Mouse (Mus musculus) forebrain, embryonic 10.5 days (tissue): ENCODE results near the gene Egfl8. TPM values are rescaled to one million over a fixed set of nuclear protein-coding genes. Genes with fewer than 3 reads are reported as not detected.
A peak's percentile ranks its signal among the peaks of the same experiment; 100 is the strongest.

Source experiments
- DNase-seq: peaks from one replicate; pipeline ENCODE4 v3.0.0-alpha.2; 2017; ENCODE audit warnings: low spot score; ENCODE audit errors: extremely low spot score
- H3K27ac ChIP-seq: fragments of 300-500 bp; sonication (generic); 2 replicates; pipeline ENCODE4 v1.5.1; 2016; ENCODE audit warnings: mild to moderate bottlenecking
- H3K27me3 ChIP-seq: fragments of 300-500 bp; sonication (generic); 2 replicates; pipeline ENCODE4 v1.6.1; 2016; ENCODE audit warnings: mild to moderate bottlenecking; ENCODE audit not compliant: poor library complexity, severe bottlenecking
- H3K36me3 ChIP-seq: fragments of 300-500 bp; sonication (generic); replicated peaks from 2 replicates; pipeline ENCODE4 v1.6.1; 2016; ENCODE audit warnings: mild to moderate bottlenecking, moderate library complexity
- H3K4me1 ChIP-seq: fragments of 300-500 bp; sonication (generic); 2 replicates; pipeline ENCODE4 v1.6.1; 2016
- H3K4me3 ChIP-seq: fragments of 300-500 bp; sonication (generic); 2 replicates; pipeline ENCODE4 v1.5.1; 2016; ENCODE audit warnings: mild to moderate bottlenecking, moderate library complexity
- H3K9me3 ChIP-seq: fragments of 300-500 bp; sonication (generic); 2 replicates; pipeline ENCODE4 v1.6.1; 2016; ENCODE audit warnings: mild to moderate bottlenecking, moderate library complexity
- WGBS: fragments of 180-500 bp; shearing (Covaris S2); methylation state at CpG from one replicate; pipeline ENCODE4 v1.1.7; 2016; 5-methylcytosine and 5-hydroxymethylcytosine counted together
- polyA plus RNA-seq: library from polyadenylated mRNA; unstranded; fragments of >200 nt; fragmentation: Nextera tagmentation; extraction: Ambion mirVana; gene quantifications from 2 replicates; pipeline ENCODE4 v1.2.1, GENCODE M21; 2016

Gene Egfl8
- polyA plus RNA-seq, 1 experiment from 2014 or later = 1.6 TPM

DNA sequence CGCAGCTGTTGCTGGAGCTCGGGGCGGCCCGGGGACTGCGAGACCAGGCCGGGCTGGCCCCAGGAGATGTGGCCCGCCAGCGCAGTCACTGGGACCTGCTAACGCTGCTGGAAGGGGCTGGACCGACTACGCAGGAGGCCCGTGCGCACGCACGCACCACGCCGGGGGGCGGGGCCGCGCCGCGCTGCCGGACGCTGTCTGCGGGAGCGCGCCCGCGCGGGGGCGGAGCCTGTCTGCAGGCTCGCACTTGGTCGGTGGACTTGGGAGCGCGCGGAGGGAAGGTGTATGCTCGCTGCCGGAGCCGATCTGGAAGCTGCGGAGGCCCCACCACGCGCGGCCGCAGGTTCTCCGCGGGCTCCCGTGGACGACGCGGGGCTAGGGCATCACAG lies 28.4 kb downstream of the Egfl8 start:
- H3K4me1 ChIP-seq = peaks cover 82% of the 10 kb centered on the region
- H3K36me3 ChIP-seq = no peaks in the 10 kb centered on the region
- DNase-seq = peak; percentile 94
- peak overlapping the region; percentile 98 for H3K27ac ChIP-seq
- WGBS = under 1% methylated on average over 49 of the region's 50 CpGs
- H3K27me3 ChIP-seq = no peaks in the 10 kb centered on the region
- no peaks in the 10 kb centered on the region for H3K9me3 ChIP-seq
- peak overlapping the region; percentile 78 for H3K4me3 ChIP-seq

DNA sequence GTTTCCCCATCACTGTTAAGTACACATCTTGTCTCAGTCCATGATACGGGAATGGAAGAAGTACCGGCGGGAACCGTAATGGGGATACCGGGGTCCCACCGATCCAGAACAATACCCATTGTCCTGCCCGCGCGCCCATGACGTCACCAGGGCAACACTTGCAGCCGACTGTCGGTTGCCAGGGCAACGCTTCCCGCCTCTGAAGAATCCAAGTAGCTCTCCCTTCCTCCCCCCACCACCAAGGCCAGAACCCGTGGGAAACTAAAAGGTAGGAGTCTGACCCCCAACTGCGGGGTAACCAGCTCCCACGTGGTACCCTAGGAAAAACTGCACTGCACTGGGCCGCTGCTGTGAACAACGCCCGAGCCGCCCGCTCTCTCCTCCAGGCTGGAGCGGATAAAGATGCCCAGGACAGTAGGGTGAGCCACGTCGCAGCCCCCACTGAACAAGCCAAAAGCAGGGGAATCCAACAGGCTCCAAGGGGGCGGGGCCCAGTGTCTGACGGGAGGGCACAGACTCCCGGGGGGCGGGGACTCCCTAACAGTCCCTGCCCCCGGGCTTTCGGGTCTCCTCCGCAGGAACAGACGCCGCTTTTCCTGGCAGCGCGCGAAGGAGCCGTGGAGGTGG lies 28.9 kb downstream of the Egfl8 start:
- no peaks in the 10 kb centered on the region for H3K36me3 ChIP-seq
- peaks cover 76% of the 10 kb centered on the region for H3K4me1 ChIP-seq
- no peaks in the 10 kb centered on the region for H3K9me3 ChIP-seq
- DNase-seq = peak; percentile 93
- peak overlapping the region; percentile 78 for H3K4me3 ChIP-seq
- H3K27me3 ChIP-seq = no peaks in the 10 kb centered on the region
- WGBS = under 1% methylated on average over 38 of the region's 38 CpGs
- peak overlapping the region; percentile 98 for H3K27ac ChIP-seq

DNA sequence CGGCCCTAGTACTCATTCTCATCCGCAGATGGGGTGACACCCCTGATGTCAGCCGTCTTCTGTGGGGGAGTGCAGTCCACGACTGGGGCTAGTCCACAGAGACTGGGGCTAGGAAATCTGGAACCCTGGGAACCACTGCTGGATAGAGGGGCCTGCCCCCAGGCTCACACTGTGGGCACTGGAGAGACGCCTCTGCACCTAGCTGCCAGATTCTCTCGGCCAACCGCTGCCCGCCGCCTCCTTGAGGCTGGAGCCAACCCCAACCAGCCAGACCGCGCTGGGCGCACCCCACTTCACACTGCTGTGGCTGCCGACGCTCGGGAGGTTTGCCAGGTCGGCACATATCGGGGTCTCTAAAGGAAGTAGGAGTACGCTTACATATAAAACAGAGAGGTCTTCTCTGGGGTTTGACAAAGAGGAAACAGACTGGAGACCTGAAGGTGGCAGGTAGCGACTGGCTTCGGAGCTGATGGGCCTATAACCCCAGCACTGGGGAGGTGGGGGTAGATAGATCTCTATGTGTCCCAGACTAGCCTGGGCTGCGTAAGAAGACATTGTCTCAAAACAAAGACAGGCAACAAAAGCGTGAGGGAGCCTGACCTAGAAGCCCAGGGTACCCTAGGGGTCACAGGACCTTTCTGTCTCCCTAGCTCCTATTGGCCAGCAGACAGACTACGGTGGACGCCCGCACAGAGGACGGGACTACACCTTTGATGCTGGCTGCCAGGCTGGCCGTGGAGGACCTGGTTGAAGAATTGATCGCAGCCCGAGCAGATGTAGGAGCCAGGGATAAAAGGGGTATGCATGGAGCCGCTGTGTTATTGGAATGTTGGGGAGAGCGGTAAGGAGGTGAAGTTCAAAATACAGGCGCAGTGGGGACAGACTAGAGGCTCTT lies 29.6 kb downstream of the Egfl8 start:
- 20% methylated on average over 32 of the region's 32 CpGs for WGBS
- no peaks in the 10 kb centered on the region for H3K27me3 ChIP-seq
- no peaks in the 10 kb centered on the region for H3K36me3 ChIP-seq
- no peak for DNase-seq
- no peaks in the 10 kb centered on the region for H3K9me3 ChIP-seq
- H3K4me1 ChIP-seq = peaks cover 69% of the 10 kb centered on the region
- H3K4me3 ChIP-seq = peak overlapping the region; percentile 78
- peak overlapping the region; percentile 98 for H3K27ac ChIP-seq

DNA sequence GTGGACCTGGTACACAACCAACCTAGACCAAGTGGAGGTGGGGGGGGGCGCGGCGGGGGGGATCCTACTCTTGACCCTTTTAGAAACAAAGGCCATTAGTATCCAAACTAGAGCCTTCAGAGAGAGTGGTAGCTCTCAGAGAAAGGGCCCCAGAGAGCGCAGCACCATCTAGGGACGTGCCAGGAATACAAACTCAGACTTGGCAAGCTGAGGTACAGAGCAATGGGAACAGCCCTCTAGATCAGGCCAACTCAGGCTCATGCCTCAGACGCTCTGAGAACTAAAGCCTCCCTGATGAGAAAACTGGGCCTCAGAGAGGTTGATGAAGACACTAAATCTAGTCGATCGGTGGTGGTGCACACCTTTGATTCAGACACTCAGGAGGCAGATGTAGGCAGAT lies 30.6 kb downstream of the Egfl8 start:
- H3K4me3 ChIP-seq = peak overlapping the region; percentile 78; the same call in 1 of the 2 replicates
- peaks cover 59% of the 10 kb centered on the region for H3K4me1 ChIP-seq
- DNase-seq = no peak
- H3K27ac ChIP-seq = peak overlapping the region; percentile 98
- H3K27me3 ChIP-seq = no peaks in the 10 kb centered on the region
- H3K9me3 ChIP-seq = no peaks in the 10 kb centered on the region
- 90% methylated on average over 8 of the region's 8 CpGs for whole genome bisulfite sequencing
- H3K36me3 ChIP-seq = no peaks in the 10 kb centered on the region

DNA sequence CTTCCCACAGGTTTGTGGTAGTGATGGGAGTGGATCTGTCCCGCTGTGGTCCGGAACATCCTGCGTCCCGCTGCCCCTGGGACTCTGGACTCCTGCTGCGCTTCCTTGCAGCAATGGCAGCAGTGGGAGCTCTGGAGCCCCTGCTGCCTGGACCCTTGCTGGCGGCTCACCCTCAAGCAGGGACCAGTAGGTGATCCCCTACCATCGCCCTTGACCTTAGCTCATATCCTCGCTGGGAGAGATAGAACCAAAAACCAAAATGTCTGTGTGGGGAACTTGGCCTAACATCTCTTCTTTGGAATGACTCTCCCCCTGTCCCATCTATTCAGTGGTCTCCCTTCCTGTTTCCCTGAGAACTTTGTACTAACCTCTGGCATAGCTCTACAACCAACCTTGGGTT lies 32.0 kb downstream of the Egfl8 start:
- no peak for DNase-seq
- Histone ChIP-seq H3K27me3 (no peaks in the 10 kb centered on the region), H3K27ac (peak overlapping the region; percentile 36; the same call in 1 of the 2 replicates), H3K9me3 (no peaks in the 10 kb centered on the region), H3K4me3 (no peak overlapping the region), H3K4me1 (peaks cover 46% of the 10 kb centered on the region), H3K36me3 (no peaks in the 10 kb centered on the region)
- 85% methylated on average over 8 of the region's 8 CpGs for WGBS

DNA sequence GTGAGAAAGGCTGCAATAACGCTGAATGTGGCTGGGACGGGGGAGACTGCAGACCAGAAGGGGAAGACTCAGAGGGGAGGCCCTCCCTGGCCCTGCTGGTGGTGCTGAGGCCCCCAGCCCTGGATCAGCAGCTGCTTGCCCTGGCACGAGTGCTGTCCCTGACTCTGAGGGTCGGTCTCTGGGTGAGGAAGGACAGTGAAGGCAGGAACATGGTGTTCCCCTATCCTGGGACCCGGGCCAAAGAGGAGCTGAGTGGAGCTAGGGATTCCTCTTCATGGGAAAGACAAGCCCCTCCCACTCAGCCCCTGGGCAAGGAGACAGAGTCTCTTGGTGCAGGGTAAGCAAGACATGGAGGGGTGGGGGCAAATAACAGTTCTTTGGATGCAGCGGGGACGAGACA lies 32.4 kb downstream of the Egfl8 start:
- H3K27ac ChIP-seq = peak overlapping the region; percentile 36
- WGBS = 71% methylated on average over 7 of the region's 7 CpGs

DNA sequence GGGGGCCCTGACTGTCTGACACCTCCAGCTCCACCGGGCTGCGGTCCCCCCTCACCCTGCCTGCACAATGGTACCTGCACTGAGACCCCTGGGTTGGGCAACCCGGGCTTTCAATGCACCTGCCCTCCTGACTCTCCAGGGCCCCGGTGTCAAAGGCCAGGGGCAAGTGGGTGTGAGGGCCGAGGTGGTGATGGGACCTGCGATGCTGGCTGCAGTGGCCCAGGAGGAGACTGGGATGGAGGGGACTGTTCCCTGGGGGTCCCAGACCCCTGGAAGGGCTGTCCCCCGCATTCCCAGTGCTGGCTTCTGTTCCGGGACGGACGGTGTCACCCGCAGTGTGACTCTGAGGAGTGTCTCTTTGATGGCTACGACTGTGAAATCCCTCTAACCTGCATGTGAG lies 33.2 kb downstream of the Egfl8 start:
- Histone ChIP-seq H3K9me3 (no peaks in the 10 kb centered on the region), H3K27ac (peak overlapping the region; percentile 44; the same call in 1 of the 2 replicates), H3K36me3 (no peaks in the 10 kb centered on the region), H3K27me3 (no peaks in the 10 kb centered on the region), H3K4me1 (peaks cover 33% of the 10 kb centered on the region), H3K4me3 (no peak overlapping the region)
- 89% methylated on average over 12 of the region's 12 CpGs for WGBS
- DNase-seq = no peak

More for the DNA sequence above, 32.4 kb downstream of the Egfl8 start:
- Histone ChIP-seq H3K36me3 (no peaks in the 10 kb centered on the region), H3K27me3 (no peaks in the 10 kb centered on the region), H3K4me3 (no peak overlapping the region), H3K4me1 (peaks cover 41% of the 10 kb centered on the region), H3K9me3 (no peaks in the 10 kb centered on the region)
- DNase-seq = no peak

DNA sequence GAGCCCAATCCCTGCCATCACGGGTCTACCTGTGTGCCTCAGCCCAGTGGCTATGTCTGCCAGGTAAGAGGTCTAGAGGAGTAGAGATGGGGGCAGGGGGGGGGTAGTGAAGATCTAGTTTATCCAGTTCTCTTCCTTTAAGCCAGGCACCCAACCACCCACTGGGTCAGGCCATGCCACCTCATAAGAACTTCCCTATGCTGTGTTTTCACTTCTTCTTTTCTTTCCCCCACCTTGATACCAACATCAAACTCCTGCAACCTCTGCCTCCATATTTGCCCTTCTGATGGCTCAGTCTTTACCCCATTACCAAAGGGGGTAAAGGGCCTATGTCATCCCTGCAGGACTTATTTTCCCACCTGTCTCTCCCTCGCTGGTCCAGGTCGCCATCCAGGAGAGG lies 37.7 kb downstream of the Egfl8 start:
- H3K4me1 ChIP-seq = no peaks in the 10 kb centered on the region
- H3K27ac ChIP-seq = no peak overlapping the region
- H3K4me3 ChIP-seq = no peak overlapping the region
- H3K36me3 ChIP-seq = no peaks in the 10 kb centered on the region
- H3K27me3 ChIP-seq = no peaks in the 10 kb centered on the region
- DNase-seq = no peak
- H3K9me3 ChIP-seq = no peaks in the 10 kb centered on the region
- WGBS = 89% methylated on average over 3 of the region's 3 CpGs

DNA sequence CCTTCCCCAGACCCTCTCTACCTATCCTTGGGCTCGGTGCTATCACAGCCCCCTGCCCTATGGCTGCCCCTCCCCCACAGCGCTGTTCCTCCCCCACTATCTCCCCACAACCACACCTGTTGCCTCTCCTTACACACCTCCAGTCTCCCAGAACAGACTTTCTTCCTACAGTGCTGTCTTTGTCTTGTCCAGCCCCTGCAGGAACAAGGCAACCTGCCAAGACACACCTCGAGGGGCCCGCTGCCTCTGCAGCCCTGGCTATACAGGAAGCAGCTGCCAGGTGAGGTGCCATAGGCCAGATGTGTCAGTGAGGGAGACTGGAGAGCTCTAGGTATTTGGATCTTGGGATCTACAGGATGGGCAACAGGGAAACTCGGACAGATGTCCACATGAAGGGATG lies 39.2 kb downstream of the Egfl8 start:
- WGBS = 72% methylated on average over 5 of the region's 5 CpGs
- Histone ChIP-seq H3K9me3 (no peaks in the 10 kb centered on the region; the same call in 1 of the 2 replicates), H3K4me1 (peaks cover 11% of the 10 kb centered on the region), H3K27ac (no peak overlapping the region), H3K27me3 (no peaks in the 10 kb centered on the region), H3K4me3 (no peak overlapping the region), H3K36me3 (no peaks in the 10 kb centered on the region)
- no peak for DNase-seq

DNA sequence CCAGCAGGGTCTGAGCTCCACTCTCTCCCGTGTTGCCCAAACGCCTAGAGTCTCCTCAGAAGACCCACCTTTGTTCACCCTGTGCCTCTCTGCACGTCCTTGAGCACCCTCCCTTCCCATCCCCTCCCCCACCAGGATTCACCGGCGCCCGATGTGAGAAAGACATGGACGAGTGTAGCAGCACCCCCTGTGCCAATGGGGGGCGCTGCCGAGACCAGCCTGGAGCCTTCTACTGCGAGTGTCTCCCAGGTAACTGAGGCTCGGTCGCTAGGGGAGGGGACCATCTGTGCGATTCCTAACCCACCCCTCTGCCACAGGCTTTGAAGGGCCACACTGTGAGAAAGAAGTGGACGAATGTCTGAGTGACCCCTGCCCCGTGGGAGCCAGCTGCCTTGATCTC lies 43.4 kb downstream of the Egfl8 start:
- Histone ChIP-seq H3K27me3 (no peaks in the 10 kb centered on the region), H3K4me1 (peaks cover 13% of the 10 kb centered on the region), H3K4me3 (no peak overlapping the region), H3K27ac (peak overlapping the region; percentile 61), H3K36me3 (no peaks in the 10 kb centered on the region), H3K9me3 (no peaks in the 10 kb centered on the region; the same call in 1 of the 2 replicates)
- 9% methylated on average over 15 of the region's 15 CpGs for WGBS
- DNase-seq = no peak

DNA sequence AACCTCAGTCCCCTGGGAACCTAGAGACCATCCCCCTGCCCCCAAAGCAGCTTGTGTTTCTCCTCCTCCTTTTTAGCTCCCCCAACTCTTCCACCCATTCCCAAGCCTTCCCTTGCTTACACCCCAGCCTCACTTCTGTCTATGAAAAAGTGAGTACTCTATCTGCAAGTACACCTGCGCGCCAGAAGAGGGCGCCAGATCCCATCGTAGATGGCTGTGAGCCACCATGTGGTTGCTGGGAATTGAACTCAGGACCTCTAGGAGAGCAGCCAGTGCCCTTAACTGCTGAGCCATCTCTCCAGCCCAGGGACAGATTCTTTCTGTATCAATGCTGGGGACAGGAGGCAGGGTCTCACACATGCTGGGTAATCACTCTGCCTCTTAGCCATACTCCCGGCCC lies 43.9 kb downstream of the Egfl8 start:
- no peak overlapping the region for H3K4me3 ChIP-seq
- no peaks in the 10 kb centered on the region; the same call in 1 of the 2 replicates for H3K9me3 ChIP-seq
- 0 out of 2 replicates have a peak, but pooled peaks cover 3% of the 10 kb centered on the region for H3K27me3 ChIP-seq
- WGBS = 12% methylated on average over 5 of the region's 5 CpGs
- DNase-seq = no peak
- H3K27ac ChIP-seq = no peak overlapping the region
- no peaks in the 10 kb centered on the region for H3K36me3 ChIP-seq
- H3K4me1 ChIP-seq = peaks cover 13% of the 10 kb centered on the region

DNA sequence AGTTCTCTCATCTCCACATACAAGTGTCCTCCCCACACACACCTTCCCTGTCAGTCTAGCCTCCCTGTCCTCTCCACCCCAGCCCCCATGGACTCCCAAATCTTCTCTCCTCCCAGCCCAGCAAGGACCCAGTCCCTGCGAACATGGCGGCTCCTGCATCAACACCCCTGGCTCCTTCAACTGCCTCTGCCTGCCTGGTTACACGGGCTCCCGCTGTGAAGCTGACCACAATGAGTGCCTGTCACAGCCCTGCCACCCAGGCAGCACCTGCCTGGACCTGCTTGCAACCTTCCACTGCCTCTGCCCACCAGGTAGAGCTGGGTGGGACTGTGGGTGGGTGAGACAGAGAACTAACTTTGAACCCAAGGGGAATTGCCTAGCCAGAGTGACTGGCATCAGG lies 45.9 kb downstream of the Egfl8 start:
- H3K36me3 ChIP-seq = no peaks in the 10 kb centered on the region
- H3K9me3 ChIP-seq = peaks cover 3% of the 10 kb centered on the region; the same call in 1 of the 2 replicates
- peaks cover 19% of the 10 kb centered on the region for H3K4me1 ChIP-seq
- WGBS = 72% methylated on average over 4 of the region's 4 CpGs
- H3K4me3 ChIP-seq = no peak overlapping the region
- H3K27me3 ChIP-seq = 0 out of 2 replicates have a peak, but pooled peaks cover 6% of the 10 kb centered on the region
- no peak overlapping the region for H3K27ac ChIP-seq
- DNase-seq = no peak

DNA sequence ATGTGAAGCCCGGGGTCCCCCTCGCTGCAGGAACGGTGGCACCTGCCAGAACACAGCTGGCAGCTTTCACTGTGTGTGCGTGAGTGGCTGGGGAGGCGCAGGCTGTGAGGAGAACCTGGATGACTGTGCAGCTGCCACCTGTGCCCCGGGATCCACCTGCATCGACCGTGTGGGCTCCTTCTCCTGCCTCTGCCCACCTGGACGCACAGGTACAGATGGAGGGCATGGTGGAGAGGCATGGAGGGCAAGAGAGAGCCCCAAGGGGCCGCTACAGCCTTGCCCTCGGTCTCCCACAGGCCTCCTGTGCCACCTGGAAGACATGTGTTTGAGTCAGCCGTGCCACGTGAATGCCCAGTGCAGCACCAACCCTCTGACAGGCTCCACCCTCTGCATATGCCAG lies 47.4 kb downstream of the Egfl8 start:
- Histone ChIP-seq H3K9me3 (peaks cover 3% of the 10 kb centered on the region; the same call in 1 of the 2 replicates), H3K27ac (no peak overlapping the region), H3K36me3 (no peaks in the 10 kb centered on the region), H3K4me3 (no peak overlapping the region), H3K27me3 (0 out of 2 replicates have a peak, but pooled peaks cover 8% of the 10 kb centered on the region), H3K4me1 (peaks cover 30% of the 10 kb centered on the region)
- no peak for DNase-seq
- WGBS = 83% methylated on average over 13 of the region's 13 CpGs
